Mouse (Mus musculus) embryonic facial prominence, embryonic 10.5 days (tissue): Measurements from ENCODE around the gene Tbx1. TPM values are rescaled to one million over a fixed set of nuclear protein-coding genes. Genes with fewer than 3 reads are reported as not detected.
"Not testable (repeated sequence)": the region's sequence is repeated elsewhere in the genome, so short reads cannot be mapped to it uniquely, and the experiment has no call there.

Experiments used
- DNase-seq: peaks from one replicate; pipeline ENCODE4 v3.0.0-alpha.2; 2017; ENCODE audit warnings: low spot score
- H3K27ac ChIP-seq: fragments of 300-500 bp; sonication (generic); replicated peaks from 2 replicates; pipeline ENCODE4 v1.5.1; 2016; ENCODE audit warnings: mild to moderate bottlenecking
- H3K27me3 ChIP-seq: fragments of 300-500 bp; sonication (generic); replicated peaks from 2 replicates; pipeline ENCODE4 v1.6.1; 2016; ENCODE audit warnings: low read depth, mild to moderate bottlenecking; ENCODE audit not compliant: poor library complexity, severe bottlenecking
- H3K36me3 ChIP-seq: fragments of 300-500 bp; sonication (generic); replicated peaks from 2 replicates; pipeline ENCODE4 v1.6.1; 2016; ENCODE audit warnings: mild to moderate bottlenecking, moderate library complexity
- H3K4me1 ChIP-seq: fragments of 300-500 bp; sonication (generic); 2 replicates; pipeline ENCODE4 v1.6.1; 2016
- H3K4me3 ChIP-seq: fragments of 300-500 bp; sonication (generic); 2 replicates; pipeline ENCODE4 v1.5.1; 2016; ENCODE audit warnings: mild to moderate bottlenecking, moderate library complexity
- H3K9me3 ChIP-seq: fragments of 300-500 bp; sonication (generic); 2 replicates; pipeline ENCODE4 v1.6.1; 2016; ENCODE audit warnings: mild to moderate bottlenecking
- WGBS: fragments of 180-500 bp; shearing (Covaris S2); methylation state at CpG from one replicate; pipeline ENCODE4 v1.1.7; 2016; 5-methylcytosine and 5-hydroxymethylcytosine counted together
- polyA plus RNA-seq: library from polyadenylated mRNA; unstranded; fragments of >200 nt; fragmentation: Nextera tagmentation; extraction: Ambion mirVana; gene quantifications from 2 replicates; pipeline ENCODE4 v1.2.1, GENCODE M21; 2016

The Tbx1 gene
- polyA plus RNA-seq, 1 experiment from 2014 or later = 8.1 TPM

DNA sequence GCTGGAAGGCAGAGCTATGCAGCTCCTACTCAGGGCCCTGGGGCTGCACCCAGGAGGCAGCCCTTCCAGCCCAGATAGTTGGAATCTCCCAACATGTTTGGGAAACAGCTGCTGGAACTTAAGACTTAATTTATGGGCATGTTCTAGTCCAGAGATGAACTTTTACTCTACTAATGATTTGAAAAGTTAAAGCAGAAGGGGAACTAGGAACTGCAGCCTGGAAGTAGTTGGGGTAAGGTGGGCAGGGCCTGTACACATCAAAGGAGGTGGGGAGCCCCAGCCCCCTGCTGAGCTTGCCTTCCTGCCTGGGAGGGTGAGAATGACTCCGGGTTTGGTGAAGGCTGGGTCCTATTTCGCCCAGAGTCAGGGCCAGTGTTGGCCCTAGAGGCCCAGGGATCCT lies 35.8 kb downstream of the Tbx1 start:
- DNase-seq = peak; percentile 32

DNA sequence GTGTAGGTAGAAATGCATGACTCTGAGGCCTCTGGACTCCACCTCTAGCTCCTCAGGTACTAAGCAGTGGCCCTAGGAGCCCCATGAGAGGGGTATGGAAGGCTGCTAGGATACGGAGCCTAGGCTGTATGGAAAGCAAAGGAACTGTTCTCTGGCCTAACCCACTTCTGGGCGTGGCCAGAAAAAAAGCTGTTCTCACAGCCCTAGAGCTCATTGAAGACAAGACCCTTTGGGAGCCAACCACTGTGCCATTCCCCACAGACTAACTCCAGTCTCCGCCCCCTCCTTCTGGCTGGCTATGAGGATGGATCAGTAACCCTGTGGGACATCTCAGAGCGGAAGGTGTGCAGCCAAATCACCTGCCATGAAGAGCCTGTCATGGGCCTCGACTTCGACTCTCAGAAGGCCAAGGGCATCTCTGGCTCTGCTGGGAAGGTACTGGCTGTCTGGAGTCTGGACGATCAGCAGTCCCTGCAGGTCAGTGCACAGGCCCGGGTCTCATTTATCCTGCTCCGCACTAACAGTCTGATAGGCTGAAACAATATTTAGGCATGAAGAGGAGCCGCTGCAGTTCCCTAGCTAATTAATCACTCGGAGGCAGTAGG lies 38.3 kb downstream of the Tbx1 start:
- H3K4me1 ChIP-seq = peaks cover 68% of the 10 kb centered on the region
- peaks cover 16% of the 10 kb centered on the region for H3K27me3 ChIP-seq
- no peaks in the 10 kb centered on the region for H3K9me3 ChIP-seq
- DNase-seq = no peak
- no peak overlapping the region for H3K4me3 ChIP-seq
- 72% methylated on average over 11 of the region's 11 CpGs for WGBS
- peak overlapping the region; percentile 71 for H3K27ac ChIP-seq
- peaks cover 3% of the 10 kb centered on the region; the same call in 1 of the 2 replicates for H3K36me3 ChIP-seq

More for the DNA sequence above, 35.8 kb downstream of the Tbx1 start:
- WGBS = 41% methylated on average over 2 of the region's 2 CpGs
- H3K36me3 ChIP-seq = peaks cover 3% of the 10 kb centered on the region; the same call in 1 of the 2 replicates
- peaks cover 68% of the 10 kb centered on the region for H3K4me1 ChIP-seq
- H3K27ac ChIP-seq = peak overlapping the region; percentile 83
- H3K4me3 ChIP-seq = peak overlapping the region; percentile 16; the same call in 1 of the 2 replicates
- H3K9me3 ChIP-seq = no peaks in the 10 kb centered on the region
- peaks cover 11% of the 10 kb centered on the region for H3K27me3 ChIP-seq

DNA sequence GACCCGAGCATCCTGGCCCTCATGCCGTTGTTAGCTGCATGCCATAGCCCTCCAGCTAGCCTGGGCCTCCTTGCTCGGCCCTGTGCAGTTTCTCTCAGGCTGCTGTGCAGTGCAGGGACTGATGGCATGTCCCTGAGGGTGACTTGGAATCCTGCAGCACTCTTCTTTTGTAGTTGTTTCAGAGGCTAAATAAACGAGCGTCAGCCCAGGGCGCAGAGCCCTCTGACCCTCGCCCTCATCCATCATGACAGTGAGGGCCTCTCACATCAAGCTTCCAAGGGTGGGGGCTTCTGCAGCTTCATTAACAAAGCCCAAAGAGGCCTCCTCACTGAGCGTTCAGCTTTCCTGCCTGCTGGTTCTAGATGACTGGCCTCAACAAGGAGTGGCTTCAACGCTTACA lies 38.9 kb downstream of the Tbx1 start:
- Histone ChIP-seq H3K27ac (peak overlapping the region; percentile 71), H3K4me1 (peaks cover 64% of the 10 kb centered on the region), H3K27me3 (peaks cover 16% of the 10 kb centered on the region), H3K9me3 (no peaks in the 10 kb centered on the region), H3K36me3 (0 out of 2 replicates have a peak, but pooled peaks cover under 1% of the 10 kb centered on the region), H3K4me3 (no peak overlapping the region)
- 27% methylated on average over 9 of the region's 9 CpGs for WGBS
- DNase-seq = peak; percentile 34

DNA sequence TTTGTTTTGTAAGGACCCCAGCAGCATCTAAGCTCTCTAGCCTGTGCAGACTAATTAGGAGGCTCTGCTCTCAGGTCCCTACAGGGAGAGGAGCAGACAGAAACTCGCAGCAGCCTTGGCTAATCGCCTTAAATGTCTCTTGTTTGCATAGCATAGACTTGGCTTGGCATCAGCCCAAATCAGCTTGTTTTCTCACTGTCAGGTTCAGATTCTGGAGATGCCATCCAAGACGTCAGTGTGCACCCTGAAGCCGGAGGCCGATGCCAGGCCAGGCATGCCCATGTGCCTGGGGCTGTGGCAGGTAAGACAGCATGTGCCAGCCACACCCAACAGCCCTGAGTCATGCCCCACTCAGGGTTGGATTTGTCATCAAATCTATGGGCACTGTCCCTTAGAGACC lies 42.6 kb downstream of the Tbx1 start:
- H3K4me1 ChIP-seq = peaks cover 29% of the 10 kb centered on the region

DNA sequence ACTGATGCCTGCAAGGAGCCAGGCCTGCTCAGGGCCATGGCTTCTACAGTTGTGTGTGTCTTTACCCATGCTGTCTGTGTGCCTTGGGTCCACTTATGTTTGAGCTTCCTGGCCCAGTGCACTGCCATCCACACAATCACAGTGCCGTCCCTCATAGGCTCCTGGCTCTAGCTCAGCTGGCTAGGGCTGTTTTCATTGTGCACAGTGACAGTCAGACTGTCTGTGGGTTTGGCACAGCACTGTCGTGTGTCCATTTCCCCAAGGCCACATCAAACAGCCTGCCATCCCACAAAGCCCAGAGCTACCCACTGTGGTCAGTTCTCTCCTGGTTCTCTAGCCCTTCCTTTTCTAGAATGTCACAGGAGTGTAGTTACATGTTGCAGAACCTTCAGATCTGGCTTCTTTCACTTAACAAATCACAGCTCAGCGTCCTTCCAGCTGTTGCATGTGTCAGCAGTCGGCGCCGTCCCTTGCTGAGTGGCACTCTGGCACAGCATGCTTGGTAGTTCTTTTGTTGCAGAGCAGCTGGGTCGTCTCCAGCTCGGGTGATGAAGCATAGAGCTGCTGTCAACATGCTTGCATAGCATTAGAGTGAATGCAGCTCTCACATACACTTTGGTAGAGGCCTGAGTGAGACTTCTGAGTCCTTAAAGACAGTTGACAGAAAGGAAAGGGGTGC lies 47.2 kb downstream of the Tbx1 start:
- DNase-seq = no peak
- 78% methylated on average over 8 of the region's 8 CpGs for WGBS
- 0 out of 2 replicates have a peak overlapping the region, but pooled peaks have one; percentile 15 for H3K27ac ChIP-seq
- peaks cover 15% of the 10 kb centered on the region; the same call in 1 of the 2 replicates for H3K4me1 ChIP-seq
- no peaks in the 10 kb centered on the region for H3K9me3 ChIP-seq
- 0 out of 2 replicates have a peak, but pooled peaks cover 4% of the 10 kb centered on the region for H3K27me3 ChIP-seq
- no peak overlapping the region for H3K4me3 ChIP-seq
- H3K36me3 ChIP-seq = no peaks in the 10 kb centered on the region

More for the DNA sequence above, 42.6 kb downstream of the Tbx1 start:
- Histone ChIP-seq H3K27ac (no peak overlapping the region), H3K4me3 (no peak overlapping the region), H3K36me3 (no peaks in the 10 kb centered on the region), H3K27me3 (0 out of 2 replicates have a peak, but pooled peaks cover 7% of the 10 kb centered on the region), H3K9me3 (no peaks in the 10 kb centered on the region)
- DNase-seq = no peak
- 85% methylated on average over 5 of the region's 5 CpGs for WGBS

DNA sequence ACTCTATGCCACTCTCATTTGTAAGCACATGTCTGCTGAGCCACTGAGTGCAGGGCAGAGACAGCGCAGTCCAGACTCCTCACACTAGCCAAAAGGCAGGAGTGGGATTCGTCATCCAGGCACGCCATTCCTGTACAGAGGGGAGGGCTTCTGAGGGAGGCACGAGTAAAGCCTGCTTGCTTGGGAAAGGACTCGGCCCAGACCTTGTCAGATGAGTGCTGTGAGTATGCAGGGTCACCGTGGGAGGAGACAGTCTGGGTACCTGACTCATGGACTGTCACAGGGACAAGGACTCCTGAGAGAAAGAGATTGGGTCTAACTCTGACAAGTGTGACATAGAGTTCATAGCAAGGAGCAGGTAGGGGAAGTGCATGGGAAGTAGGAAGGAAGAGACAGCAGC lies 51.2 kb downstream of the Tbx1 start:
- no peaks in the 10 kb centered on the region for H3K27me3 ChIP-seq
- H3K4me1 ChIP-seq = peaks cover 15% of the 10 kb centered on the region; the same call in 1 of the 2 replicates
- no peak overlapping the region for H3K27ac ChIP-seq
- no peaks in the 10 kb centered on the region for H3K36me3 ChIP-seq
- WGBS = 78% methylated on average over 6 of the region's 6 CpGs
- no peaks in the 10 kb centered on the region for H3K9me3 ChIP-seq
- H3K4me3 ChIP-seq = no peak overlapping the region
- no peak for DNase-seq

DNA sequence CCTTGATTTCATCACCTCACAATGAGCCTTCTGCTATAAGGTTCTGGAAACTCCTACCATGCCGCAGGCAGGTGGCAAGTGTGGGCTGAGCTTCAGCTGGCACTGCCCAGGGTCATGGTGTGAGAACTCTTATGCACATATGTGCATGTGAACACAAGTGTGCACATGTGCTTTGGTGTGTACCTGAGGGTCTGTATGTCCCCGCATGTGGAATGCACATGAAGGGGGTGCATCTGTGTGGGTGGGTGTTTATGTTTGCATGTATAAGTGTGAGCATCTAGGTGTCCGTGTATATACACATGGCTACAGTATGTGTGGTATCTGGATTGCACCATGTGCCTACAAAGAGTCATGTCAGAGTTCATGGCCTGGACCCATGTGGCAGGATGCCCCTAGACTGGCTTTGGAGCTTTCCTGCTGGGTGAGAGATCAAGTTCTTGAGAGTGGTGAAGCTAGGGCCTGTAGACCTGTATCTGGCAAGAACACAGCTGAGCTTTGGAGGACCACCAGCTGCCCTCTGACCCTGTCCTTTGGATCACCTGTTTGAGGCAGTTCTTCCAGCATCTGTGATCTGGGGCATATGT lies 53.0 kb downstream of the Tbx1 start:
- Histone ChIP-seq H3K4me1 (peaks cover 12% of the 10 kb centered on the region; the same call in 1 of the 2 replicates), H3K27ac (no peak overlapping the region), H3K36me3 (no peaks in the 10 kb centered on the region), H3K4me3 (no peak overlapping the region), H3K27me3 (no peaks in the 10 kb centered on the region), H3K9me3 (no peaks in the 10 kb centered on the region)
- DNase-seq = no peak
- 90% methylated on average over 3 of the region's 3 CpGs for WGBS

DNA sequence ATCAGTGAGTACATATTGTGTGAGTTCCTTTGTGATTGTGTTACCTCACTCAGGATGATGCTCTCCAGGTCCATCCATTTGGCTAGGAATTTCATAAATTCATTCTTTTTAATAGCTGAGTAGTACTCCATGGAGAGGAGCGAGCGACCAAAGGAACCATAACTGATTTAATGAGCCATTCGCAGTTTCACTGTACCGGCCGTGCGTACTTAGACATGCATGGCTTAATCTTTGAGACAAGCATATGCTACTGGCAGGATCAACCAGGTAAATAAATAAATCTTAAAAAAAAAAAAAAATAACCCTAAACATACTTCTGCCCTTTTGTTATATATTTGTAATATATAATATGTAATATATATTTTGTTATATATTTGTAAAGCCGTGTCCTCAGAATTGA lies 57.4 kb downstream of the Tbx1 start:
- H3K9me3 ChIP-seq, H3K4me3 ChIP-seq, DNase-seq, H3K27ac ChIP-seq, H3K4me1 ChIP-seq, H3K36me3 ChIP-seq, H3K27me3 ChIP-seq: not testable (repeated sequence)
- WGBS = 95% methylated on average over 7 of the region's 7 CpGs

Other genes with a start within 250 kb of the Tbx1 start
- gene Tango2, start 242.6 kb downstream of the Tbx1 start, polyA plus RNA-seq = 29.1 and 31.5 TPM in 2 replicates
- 65.8 and 71.2 TPM in 2 replicates for gene Arvcf, start 242.5 kb downstream of the Tbx1 start, polyA plus RNA-seq
- gene Txnrd2, start 164.3 kb downstream of the Tbx1 start, polyA plus RNA-seq = 27.9 and 32.3 TPM in 2 replicates
- 56.2 and 58.4 TPM in 2 replicates for gene Comt, start 163.8 kb downstream of the Tbx1 start, polyA plus RNA-seq
- 17.9 and 19.1 TPM in 2 replicates for gene Gnb1l, start 92.0 kb downstream of the Tbx1 start, polyA plus RNA-seq
- gene Rtl10, start 91.8 kb downstream of the Tbx1 start, polyA plus RNA-seq = 3.8 and 4.1 TPM in 2 replicates
- gene Gp1bb, start 31.7 kb upstream of the Tbx1 start, polyA plus RNA-seq = 2.6 and 3.5 TPM in 2 replicates
- gene Gm49601, start 35.8 kb upstream of the Tbx1 start, polyA plus RNA-seq = 3.2 and 3.6 TPM in 2 replicates
- gene Sept5, start 39.3 kb upstream of the Tbx1 start, polyA plus RNA-seq = 30.2 and 32.2 TPM in 2 replicates
- gene Cldn5, start 186.2 kb upstream of the Tbx1 start, polyA plus RNA-seq = 20.0 and 22.0 TPM in 2 replicates
- gene Ufd1, start 221.1 kb upstream of the Tbx1 start, polyA plus RNA-seq = 103 and 107 TPM in 2 replicates
- gene Cdc45, start 221.3 kb upstream of the Tbx1 start, polyA plus RNA-seq = 73.8 and 77.3 TPM in 2 replicates
- gene 2510002D24Rik, start 245.9 kb upstream of the Tbx1 start, polyA plus RNA-seq = 32.6 and 34.9 TPM in 2 replicates
- not detected in 2 replicates for gene Gm28539, start 245.9 kb upstream of the Tbx1 start, polyA plus RNA-seq